Mouse (Mus musculus) cerebellum, adult 2 months (tissue): ENCODE data around the gene Klhl12.

ENCODE experiments used
- CTCF ChIP-seq: fragments of 200-500 bp; IDR thresholded peaks from 2 replicates; pipeline ENCODE4 v1.5.1; 2011; ENCODE audit warnings: low read depth, mild to moderate bottlenecking, control low read depth, low read length, moderate library complexity, borderline replicate concordance; ENCODE audit not compliant: insufficient read depth
- POLR2A ChIP-seq: fragments of 200-500 bp; IDR thresholded peaks from 2 replicates; pipeline ENCODE4 v1.6.1; 2011; ENCODE audit warnings: low read length, control low read depth, borderline replicate concordance; ENCODE audit not compliant: insufficient read depth

DNA sequence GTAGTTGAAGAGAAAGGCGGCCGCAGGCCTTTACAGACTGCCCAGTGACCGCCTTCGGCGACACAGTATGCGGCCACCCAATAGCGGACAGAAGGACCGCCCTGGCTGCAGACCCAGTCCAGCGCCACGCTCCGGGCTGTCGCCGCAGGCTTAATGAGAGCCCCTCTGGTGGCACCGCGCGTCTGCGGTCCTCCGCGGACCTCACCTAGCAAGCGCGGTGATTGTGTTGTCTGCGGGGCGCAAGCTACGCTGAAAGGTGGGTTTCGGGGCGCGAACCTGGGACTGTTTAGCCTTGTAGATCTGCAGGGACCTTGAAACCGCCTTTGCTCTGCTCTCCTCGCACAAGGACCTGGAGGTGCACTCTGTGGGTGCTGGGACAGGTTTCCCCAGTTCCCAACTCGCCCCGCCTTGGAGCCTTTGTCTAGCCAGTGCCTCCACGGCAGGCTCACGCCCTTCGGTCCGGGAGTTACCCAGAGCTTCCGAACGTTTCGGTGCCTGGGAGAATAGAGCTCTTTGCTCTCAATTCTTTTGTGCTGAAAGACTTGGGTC is 58.1 kb downstream of the Klhl12 start:
- TF ChIP-seq CTCF (no peak), POLR2A (no peak)
